ENCODE assay signal across 10 mouse cellular contexts in the genomic region with DNA sequence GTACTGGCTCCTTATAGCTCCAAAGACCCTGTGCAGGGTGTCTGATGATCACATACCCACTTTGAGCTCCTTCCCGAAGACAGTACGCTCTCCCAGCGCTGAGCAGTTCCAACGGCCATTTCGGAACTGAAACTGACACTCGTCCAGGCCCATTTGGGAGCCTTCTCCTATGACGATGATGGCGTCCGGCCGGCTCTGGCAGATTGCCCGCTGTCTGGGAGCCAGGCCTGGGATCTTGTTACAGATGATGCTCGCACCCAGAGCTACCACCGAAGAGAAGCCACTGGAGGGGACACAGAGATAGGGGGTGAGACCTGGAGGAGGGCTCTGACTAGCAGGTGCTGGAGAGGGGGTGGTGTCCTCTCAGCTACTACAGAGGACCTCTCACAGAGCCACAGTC. TPM values are rescaled to one million over a fixed set of nuclear protein-coding genes. Genes with fewer than 3 reads are reported as not detected.
DNase-seq lines count a peak whose midpoint lies in the region; ATAC-seq and TF ChIP-seq lines count a peak whose summit lies in the region.
"Had no signal": no experiment of that assay in that cellular context is flagged by ENCODE, and none has a peak within 500 bp of the region (broad histone marks: within the 10 kb centered on the region; RNA-seq: fewer than 3 reads in every experiment).

No protein-coding gene starts in this region.

- peak overlapping the region; percentile 78; the same call in 1 of the 2 replicates for H3K4me3 ChIP-seq in forebrain, embryonic 10.5 days
- no peak overlapping the region for H3K4me3 ChIP-seq in forebrain, embryonic 11.5 days (ENCODE audit: low read depth, low read length)
- no peak overlapping the region for H3K4me3 ChIP-seq in hindbrain, embryonic 16.5 days (ENCODE audit: low read length)
- no peak overlapping the region for H3K4me3 ChIP-seq in thymus, adult 2 months (ENCODE audit: control insufficient read depth, insufficient read depth, low read length)

- H3K9ac ChIP-seq in forebrain, embryonic 11.5 days (ENCODE audit: low read length), result no peak overlapping the region
- H3K9ac ChIP-seq in hindbrain, embryonic 16.5 days (ENCODE audit: low read depth, low read length), result no peak overlapping the region
- H3K9ac ChIP-seq: heart, embryonic 12.5 days had no signal

- H3K4me1 ChIP-seq in forebrain, embryonic 10.5 days, result peaks cover 41% of the 10 kb centered on the region
- H3K4me1 ChIP-seq in forebrain, embryonic 11.5 days (replicated peaks; ENCODE audit: control insufficient read depth, insufficient read depth, low read length), result 0 out of 2 replicates have a peak, but pooled peaks cover 6% of the 10 kb centered on the region
- H3K4me1 ChIP-seq in hindbrain, embryonic 16.5 days (ENCODE audit: control insufficient read depth, insufficient read depth, low read depth, low read length), result peaks cover 16% of the 10 kb centered on the region
- H3K4me1 ChIP-seq in thymus, adult 2 months (replicated peaks; ENCODE audit: control insufficient read depth, insufficient read depth, low read length), result no peaks in the 10 kb centered on the region; the same call in 1 of the 2 replicates

- H3K4me2 ChIP-seq in forebrain, embryonic 11.5 days (ENCODE audit: low read depth, low read length, severe bottlenecking), result no peak overlapping the region
- peak overlapping the region; percentile 98 for H3K4me2 ChIP-seq in hindbrain, embryonic 16.5 days (ENCODE audit: low read length)

- no peak for TF ChIP-seq CTCF in thymus, adult 2 months (IDR thresholded peaks at IDR 0.05; ENCODE audit: borderline replicate concordance, control insufficient read depth, extremely low read depth, insufficient read depth, low read length, poor library complexity)

- peaks cover 72% of the 10 kb centered on the region for H3K27me3 ChIP-seq in forebrain, embryonic 10.5 days (ENCODE audit: poor library complexity, severe bottlenecking)
- H3K27me3 ChIP-seq in forebrain, embryonic 11.5 days (ENCODE audit: control insufficient read depth, insufficient read depth, low read length), result peaks cover 16% of the 10 kb centered on the region
- peaks cover 7% of the 10 kb centered on the region for H3K27me3 ChIP-seq in hindbrain, embryonic 16.5 days (replicated peaks; ENCODE audit: control insufficient read depth, insufficient read depth, low read length)
- peaks cover 2% of the 10 kb centered on the region for H3K27me3 ChIP-seq in thymus, adult 2 months (ENCODE audit: control insufficient read depth, insufficient read depth, low read length)

- TF ChIP-seq POLR2A in thymus, adult 2 months (IDR thresholded peaks at IDR 0.05; ENCODE audit: control insufficient read depth, extremely low read depth, insufficient read depth, low read length, poor library complexity), result no peak

- no peak for ATAC-seq in forebrain, embryonic 11.5 days (replicated peaks; ENCODE audit: low FRiP score)
- no peak for ATAC-seq in hindbrain, embryonic 16.5 days

- H3K27ac ChIP-seq in forebrain, embryonic 10.5 days, result no peak overlapping the region
- no peak overlapping the region for H3K27ac ChIP-seq in forebrain, embryonic 11.5 days (ENCODE audit: low read depth, low read length)
- no peak overlapping the region for H3K27ac ChIP-seq in hindbrain, embryonic 16.5 days (ENCODE audit: low read depth, low read length)
- no peak overlapping the region for H3K27ac ChIP-seq in thymus, adult 2 months (ENCODE audit: control insufficient read depth, insufficient read depth, low read length)

- no peaks in the 10 kb centered on the region for H3K9me3 ChIP-seq in forebrain, embryonic 10.5 days
- H3K9me3 ChIP-seq in forebrain, embryonic 11.5 days (ENCODE audit: control insufficient read depth, low read length), result no peaks in the 10 kb centered on the region
- no peaks in the 10 kb centered on the region for H3K9me3 ChIP-seq in hindbrain, embryonic 16.5 days (ENCODE audit: control insufficient read depth, low read length)
- H3K9me3 ChIP-seq: heart, embryonic 12.5 days had no signal

- peaks cover 52% of the 10 kb centered on the region for H3K36me3 ChIP-seq in forebrain, embryonic 10.5 days (replicated peaks)
- H3K36me3 ChIP-seq in forebrain, embryonic 11.5 days (ENCODE audit: control insufficient read depth, insufficient read depth, low read length), result peaks cover 3% of the 10 kb centered on the region; the same call in 1 of the 2 replicates
- no peaks in the 10 kb centered on the region for H3K36me3 ChIP-seq in hindbrain, embryonic 16.5 days (ENCODE audit: control insufficient read depth, insufficient read depth, low read length)
- no peaks in the 10 kb centered on the region for H3K36me3 ChIP-seq in thymus, adult 2 months (ENCODE audit: control insufficient read depth, insufficient read depth, low read length)
- H3K36me3 ChIP-seq: heart, embryonic 12.5 days had no signal

- no peak for DNase-seq in forebrain, embryonic 10.5 days (ENCODE audit: extremely low spot score, low spot score)
- no peak for DNase-seq in forebrain, embryonic 11.5 days (ENCODE audit: low spot score)
- DNase-seq in right cerebral cortex, postnatal 10 days (ENCODE audit: low spot score in 2 of 2), result peak; percentile 64 to 75
- no peak for DNase-seq in right cerebral cortex, postnatal 25 days
- DNase-seq in urinary bladder, postnatal 25 days (ENCODE audit: low spot score), result no peak
- DNase-seq in thymus, adult 2 months, result no peak
- DNase-seq in ovary, postnatal 10 days (ENCODE audit: low spot score), result no peak

- 88% methylated on average over 13 of the region's 13 CpGs for WGBS in forebrain, embryonic 10.5 days
- WGBS in forebrain, embryonic 11.5 days, result 89% methylated on average over 13 of the region's 13 CpGs
- 71% methylated on average over 13 of the region's 13 CpGs for WGBS in hindbrain, embryonic 16.5 days
- WGBS in thymus, adult 2 months, result 86% methylated on average over 13 of the region's 13 CpGs

RNA-seq across cellular contexts. Expression of a gene that starts 2.5 kb away (rescaled TPM):
- polyA plus RNA-seq in forebrain, embryonic 10.5 days (2016; fragmentation: Nextera tagmentation; extraction: Ambion mirVana), result 10.9 and 11.0 TPM in 2 replicates
- polyA plus RNA-seq in forebrain, embryonic 11.5 days (2014; fragmentation: Nextera tagmentation; extraction: Ambion mirVana), result 13.7 and 15.0 TPM in 2 replicates
- polyA plus RNA-seq in hindbrain, embryonic 16.5 days (2015; fragmentation: Nextera tagmentation; extraction: Ambion mirVana), result 7.9 and 11.2 TPM in 2 replicates
- 0.04 and 0.13 TPM in 2 replicates for polyA plus RNA-seq in thymus, adult 2 months (2012; rRNA removed)
- polyA plus RNA-seq: liver, adult 2 months had no signal

Comparison
In these comparisons a context has a peak if more than half of its experiments do, and no peak if none do; other contexts are left out.
1. DNase-seq: peak in right cerebral cortex, postnatal 10 days (2 of 2); none in forebrain, embryonic 10.5 days (single experiment), forebrain, embryonic 11.5 days (single experiment), right cerebral cortex, postnatal 25 days (single experiment), urinary bladder, postnatal 25 days (single experiment), thymus, adult 2 months (single experiment) and ovary, postnatal 10 days (single experiment).